Mouse (Mus musculus) right cerebral cortex, postnatal 14 days (tissue): ENCODE measurements around the gene P3h4.
A peak's percentile ranks its signal among the peaks of the same experiment; 100 is the strongest.

Experiments used
- DNase-seq: peaks from one replicate; pipeline ENCODE4 v3.0.0; 2022

Gene P3h4

GRCm38 (mm10) chr11:100414021-100414913 lies at the start of gene P3h4:
TSS of gene P3h4 (minus strand) at chr11:100414836.
- peak; percentile 68 for DNase-seq

GRCm38 (mm10) chr11:100462699-100463098 lies 48.1 kb upstream of the P3h4 start:
- peak; percentile 21 for DNase-seq

- DNase-seq: no peak
Observed at GRCm38 (mm10) chr11:100457711-100458110, 43.1 kb upstream of the P3h4 start.

GRCm38 (mm10) chr11:100457247-100457646 lies 42.6 kb upstream of the P3h4 start:
- no peak for DNase-seq

GRCm38 (mm10) chr11:100442625-100443024 lies 28.0 kb upstream of the P3h4 start:
- DNase-seq: no peak

- DNase-seq: no peak
Observed at GRCm38 (mm10) chr11:100441797-100442196, 27.2 kb upstream of the P3h4 start, which contains the start of the genes Nt5c3b and Klhl10. TSS of gene Nt5c3b (minus strand) at chr11:100441808. TSS of gene Klhl10 (plus strand) at chr11:100441917.

- peak; percentile 81 for DNase-seq
Observed at GRCm38 (mm10) chr11:100440691-100441522, 26.3 kb upstream of the P3h4 start.

GRCm38 (mm10) chr11:100437901-100438300 lies 23.3 kb upstream of the P3h4 start:
- DNase-seq: no peak

GRCm38 (mm10) chr11:100435678-100436246 lies 21.1 kb upstream of the P3h4 start:
- no peak for DNase-seq

- DNase-seq: no peak
Observed at GRCm38 (mm10) chr11:100432002-100432401, 17.4 kb upstream of the P3h4 start.

GRCm38 (mm10) chr11:100430052-100430451 lies 15.4 kb upstream of the P3h4 start:
- no peak for DNase-seq

- DNase-seq: no peak
Observed at GRCm38 (mm10) chr11:100428612-100429199, 14.1 kb upstream of the P3h4 start.

- DNase-seq: no peak
Observed at GRCm38 (mm10) chr11:100426820-100427219, 12.2 kb upstream of the P3h4 start.

GRCm38 (mm10) chr11:100425851-100426250 lies 11.2 kb upstream of the P3h4 start:
- DNase-seq: peak; percentile 75

GRCm38 (mm10) chr11:100423836-100424235 lies 9.2 kb upstream of the P3h4 start:
- DNase-seq: no peak

GRCm38 (mm10) chr11:100421537-100421936 lies 6.9 kb upstream of the P3h4 start:
- no peak for DNase-seq

GRCm38 (mm10) chr11:100414914-100415822 lies 532 bp upstream of the P3h4 start, which contains the start of gene Fkbp10:
TSS of gene Fkbp10 (plus strand) at chr11:100415697.
- DNase-seq: no peak

- no peak for DNase-seq
Observed at GRCm38 (mm10) chr11:100413541-100413940, 1.1 kb downstream of the P3h4 start.

- no peak for DNase-seq
Observed at GRCm38 (mm10) chr11:100411736-100412135, 2.9 kb downstream of the P3h4 start.

- no peak for DNase-seq
Observed at GRCm38 (mm10) chr11:100409686-100410085, 5.0 kb downstream of the P3h4 start.

- DNase-seq: no peak
Observed at GRCm38 (mm10) chr11:100408835-100409462, 5.7 kb downstream of the P3h4 start.
